Mouse (Mus musculus): Measurements from ENCODE around the gene Olfr1404. TPM values are rescaled to one million over a fixed set of nuclear protein-coding genes. Genes with fewer than 3 reads are reported as not detected.

Olfr1404 gene
- not detected in 2 replicates for polyA plus RNA-seq (2012; rRNA removed)

GRCm38 (mm10) chr1:173212092-173212491 is at the start of gene Olfr1404:
TSS of gene Olfr1404 (plus strand) at chr1:173212392.

DNA sequence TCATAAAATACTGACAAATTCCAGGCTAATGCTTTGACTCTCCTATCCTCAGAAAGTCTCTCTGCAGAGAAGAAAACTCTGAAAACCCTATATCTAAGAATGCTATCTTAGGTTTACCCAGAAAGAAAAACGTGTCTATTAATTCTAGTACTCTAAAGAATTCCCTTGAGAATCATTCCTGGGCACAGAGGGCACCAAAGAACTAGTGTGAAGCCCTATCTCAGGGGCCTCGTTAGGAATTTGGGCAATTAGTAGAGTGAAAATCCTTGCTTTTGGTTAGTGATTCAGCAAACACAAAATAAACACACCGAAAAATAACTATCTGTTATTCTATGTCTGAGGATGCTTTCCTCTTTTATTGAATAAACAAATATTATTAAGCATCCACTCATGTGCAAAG is 21.7 kb upstream of the Olfr1404 start, which contains the start of gene Olfr1406:
Gene Olfr1406 (minus strand): TSS at position 101 of the 400 bp plus-strand sequence.

DNA sequence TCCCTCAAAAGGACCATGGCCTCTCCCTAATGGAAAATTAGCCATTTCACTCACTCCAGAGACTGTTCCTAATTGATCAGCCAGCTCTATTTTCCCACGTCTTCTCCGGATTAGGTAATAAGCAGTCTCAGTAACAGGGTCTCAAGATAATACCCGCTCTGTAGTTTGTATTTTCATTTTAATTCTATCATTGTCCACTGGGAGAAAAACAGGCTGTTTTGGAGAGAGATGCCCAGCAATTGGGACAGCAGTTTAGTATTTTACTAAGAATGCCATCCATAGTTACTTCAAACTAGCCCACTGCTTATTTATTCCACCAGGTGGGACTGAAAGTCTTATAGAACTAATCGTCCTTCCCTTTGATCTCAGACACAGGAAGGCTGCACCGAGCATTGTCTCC is 14.7 kb upstream of the Olfr1404 start, which contains the start of gene Olfr218:
Gene Olfr218 (plus strand): TSS at position 301 of the 400 bp plus-strand sequence.

GRCm38 (mm10) chr1:173227081-173227480 is 14.9 kb downstream of the Olfr1404 start, which contains the start of gene Fcer1a:
TSS of gene Fcer1a (minus strand) at chr1:173227214.

DNA sequence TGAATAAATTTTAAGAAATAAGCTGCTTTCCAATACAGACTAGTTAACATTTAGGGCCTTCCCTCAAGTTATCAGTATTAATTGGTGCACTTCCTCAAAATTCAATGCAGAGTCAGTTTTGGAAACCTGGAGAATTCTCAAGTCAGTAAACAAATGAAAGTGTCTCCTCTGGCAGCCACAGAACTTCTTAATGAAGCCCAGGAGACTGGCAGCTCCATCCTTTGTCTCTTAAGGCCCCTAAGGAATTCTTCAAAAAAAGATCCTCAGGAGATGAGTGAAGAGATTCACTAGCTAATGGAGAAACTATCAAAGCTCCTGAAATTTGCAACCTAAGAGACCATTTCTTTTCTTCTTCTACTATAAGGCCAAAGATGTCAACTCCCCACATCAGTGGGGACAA is 53.5 kb downstream of the Olfr1404 start, which contains the start of gene Olfr418:
Gene Olfr418 (plus strand): TSS at position 301 of the 400 bp plus-strand sequence.

Other genes with a start within 250 kb of the Olfr1404 start
- gene Olfr1408, start 75.0 kb upstream of the Olfr1404 start, polyA plus RNA-seq (2012; rRNA removed) = not detected in 2 replicates
- gene Olfr1406, start 21.8 kb upstream of the Olfr1404 start, polyA plus RNA-seq (2012; rRNA removed) = 0.06 TPM in 1 of 2 replicates, not detected in the other
- not detected in 2 replicates for gene Olfr218, start 14.6 kb upstream of the Olfr1404 start, polyA plus RNA-seq (2012; rRNA removed)
- not detected in 2 replicates for gene Fcer1a, start 14.8 kb downstream of the Olfr1404 start, polyA plus RNA-seq (2012; rRNA removed)
- not detected in 2 replicates for gene Olfr418, start 53.6 kb downstream of the Olfr1404 start, polyA plus RNA-seq (2012; rRNA removed)
- gene Mptx2, start 65.4 kb downstream of the Olfr1404 start, polyA plus RNA-seq (2012; rRNA removed) = not detected in 2 replicates
- gene Ackr1, start 121.4 kb downstream of the Olfr1404 start, polyA plus RNA-seq (2012; rRNA removed) = 16.7 and 23.4 TPM in 2 replicates
- gene Aim2, start 138.5 kb downstream of the Olfr1404 start, polyA plus RNA-seq (2012; rRNA removed) = 9.4 and 19.9 TPM in 2 replicates
- gene Cadm3, start 155.3 kb downstream of the Olfr1404 start, polyA plus RNA-seq (2012; rRNA removed) = 27.7 and 49.3 TPM in 2 replicates